8 mouse cellular contexts compared by ENCODE assay signal in the genomic region with DNA sequence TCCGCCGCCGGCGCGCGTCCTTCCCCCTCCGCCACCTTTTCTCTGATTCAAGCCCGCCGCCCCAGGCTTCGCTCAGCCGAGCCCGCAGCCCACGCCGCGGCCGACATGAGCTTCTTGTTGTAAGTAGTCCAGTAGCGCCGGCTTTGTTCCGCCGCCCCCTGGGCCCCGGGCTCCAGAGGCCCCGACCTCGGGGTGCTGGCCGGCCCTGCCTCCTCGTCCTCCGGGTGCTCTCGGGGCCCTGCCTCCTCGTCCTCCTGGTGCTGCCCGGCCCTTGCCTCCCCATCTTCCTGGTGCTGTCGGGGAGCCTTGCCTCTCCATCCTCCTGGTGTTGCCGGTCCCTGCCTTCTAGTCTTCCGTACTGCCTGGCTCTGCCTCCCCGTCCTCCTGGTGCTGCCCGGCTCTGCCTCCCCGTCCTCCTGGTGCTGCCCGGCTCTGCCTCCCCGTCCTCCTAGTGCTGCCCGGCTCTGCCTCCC. TPM values are rescaled to one million over a fixed set of nuclear protein-coding genes. Genes with fewer than 3 reads are reported as not detected.
DNase-seq lines count a peak whose midpoint lies in the region; ATAC-seq and TF ChIP-seq lines count a peak whose summit lies in the region.

No protein-coding gene starts in this region.

- H3K9me3 ChIP-seq in heart, embryonic 15.5 days (replicated peaks), result no peaks in the 10 kb centered on the region
- H3K9me3 ChIP-seq in G1E (replicated peaks), result no peaks in the 10 kb centered on the region
- H3K9me3 ChIP-seq in forebrain, embryonic 16.5 days (ENCODE audit: control insufficient read depth, low read length), result no peaks in the 10 kb centered on the region
- no peaks in the 10 kb centered on the region for H3K9me3 ChIP-seq in liver, postnatal 0 days (ENCODE audit: low read length)

- no peaks in the 10 kb centered on the region for H3K27me3 ChIP-seq in heart, embryonic 15.5 days
- no peaks in the 10 kb centered on the region; the same call in 1 of the 2 replicates for H3K27me3 ChIP-seq in G1E (ENCODE audit: insufficient read depth, low read length)
- H3K27me3 ChIP-seq in forebrain, embryonic 16.5 days (replicated peaks; ENCODE audit: control insufficient read depth, insufficient read depth, low read length), result no peaks in the 10 kb centered on the region
- H3K27me3 ChIP-seq in liver, postnatal 0 days (ENCODE audit: insufficient read depth, low read length), result no peaks in the 10 kb centered on the region

- TF ChIP-seq CTCF in G1E (IDR thresholded peaks at IDR 0.05; ENCODE audit: low read depth, low read length), result no peak
- no peak for TF ChIP-seq CTCF in liver, postnatal 0 days (IDR thresholded peaks at IDR 0.05; ENCODE audit: low read depth)

- peaks cover 35% of the 10 kb centered on the region for H3K4me1 ChIP-seq in heart, embryonic 15.5 days (replicated peaks)
- peaks cover 48% of the 10 kb centered on the region for H3K4me1 ChIP-seq in G1E (ENCODE audit: insufficient read depth, low read depth, low read length)
- H3K4me1 ChIP-seq in forebrain, embryonic 16.5 days (replicated peaks; ENCODE audit: control insufficient read depth, insufficient read depth, low read length), result peaks cover 26% of the 10 kb centered on the region
- H3K4me1 ChIP-seq in liver, postnatal 0 days (ENCODE audit: insufficient read depth), result peaks cover 41% of the 10 kb centered on the region

- no peak for TF ChIP-seq EP300 in liver, postnatal 0 days (IDR thresholded peaks at IDR 0.05; ENCODE audit: low read depth)

- peak overlapping the region; percentile 94 for H3K4me3 ChIP-seq in heart, embryonic 15.5 days
- H3K4me3 ChIP-seq in G1E (ENCODE audit: low read depth, low read length), result peak overlapping the region; percentile 84
- peak overlapping the region; percentile 96 for H3K4me3 ChIP-seq in forebrain, embryonic 16.5 days (replicated peaks; ENCODE audit: low read length)
- H3K4me3 ChIP-seq in liver, postnatal 0 days (ENCODE audit: low read depth, low read length), result peak overlapping the region; percentile 97

- under 1% methylated on average over 35 of the region's 38 CpGs for WGBS in heart, embryonic 15.5 days
- WGBS in forebrain, embryonic 16.5 days, result 0% methylated on average over 38 of the region's 38 CpGs
- 3% methylated on average over 34 of the region's 38 CpGs for WGBS in liver, postnatal 0 days (ENCODE audit: insufficient replicate concordance)

- H3K27ac ChIP-seq in heart, embryonic 15.5 days, result peak overlapping the region; percentile 96
- peak overlapping the region; percentile 81 for H3K27ac ChIP-seq in forebrain, embryonic 16.5 days (ENCODE audit: low read length)
- peak overlapping the region; percentile 93 for H3K27ac ChIP-seq in liver, postnatal 0 days (ENCODE audit: low read depth)

- H3K36me3 ChIP-seq in heart, embryonic 15.5 days, result no peaks in the 10 kb centered on the region
- H3K36me3 ChIP-seq in G1E (replicated peaks), result peaks cover 19% of the 10 kb centered on the region
- no peaks in the 10 kb centered on the region for H3K36me3 ChIP-seq in forebrain, embryonic 16.5 days (ENCODE audit: control insufficient read depth, insufficient read depth)
- no peaks in the 10 kb centered on the region for H3K36me3 ChIP-seq in liver, postnatal 0 days (replicated peaks; ENCODE audit: insufficient read depth, low read length)

- ATAC-seq in heart, embryonic 15.5 days (replicated peaks; ENCODE audit: insufficient number of reproducible peaks, insufficient read depth, low FRiP score, low read depth), result peak; percentile 29
- ATAC-seq in G1E (ENCODE audit: extremely low read depth, insufficient number of reproducible peaks, low FRiP score, poor library complexity, severe bottlenecking), result no peak
- peak; percentile 70 for ATAC-seq in forebrain, embryonic 16.5 days
- peak; percentile 40 for ATAC-seq in liver, postnatal 0 days

- peak overlapping the region; percentile 81 for H3K4me2 ChIP-seq in heart, embryonic 15.5 days
- H3K4me2 ChIP-seq in forebrain, embryonic 16.5 days (ENCODE audit: low read length), result peak overlapping the region; percentile 86
- H3K4me2 ChIP-seq in liver, postnatal 0 days (ENCODE audit: low read depth, low read length), result peak overlapping the region; percentile 95

- peak overlapping the region; percentile 99 for H3K9ac ChIP-seq in heart, embryonic 15.5 days
- peak overlapping the region; percentile 98 for H3K9ac ChIP-seq in forebrain, embryonic 16.5 days (replicated peaks; ENCODE audit: low read depth, low read length)
- H3K9ac ChIP-seq in liver, postnatal 0 days (replicated peaks), result peak overlapping the region; percentile 95

- DNase-seq in heart, postnatal 4 days, result no peak
- DNase-seq in G1E (ENCODE audit: low spot score), result no peak
- no peak for DNase-seq in liver, postnatal 0 days
- no peak for DNase-seq in gastrocnemius, adult 18-20 months (ENCODE audit: low spot score)
- no peak for DNase-seq in gastrocnemius, postnatal 10 days
- no peak for DNase-seq in cerebellum, postnatal 36 days

RNA-seq across cellular contexts. Expression of gene Mob1b, which starts 0.4 kb away (rescaled TPM):
- 15.5 and 15.7 TPM in 2 replicates for polyA plus RNA-seq in heart, embryonic 15.5 days (2015; fragmentation: Nextera tagmentation; extraction: Ambion mirVana)
- 10 to 100 TPM; 66.7 to 71.6 TPM for total RNA-seq in heart, postnatal 4 days (2021)
- 47.9 and 53.0 TPM in 2 replicates for total RNA-seq in G1E (2014; fragmentation: Nextera tagmentation)
- total RNA-seq in G1E (2017), result 16.7 and 20.7 TPM in 2 replicates
- polyA plus RNA-seq in G1E (2012), result 18.4 and 19.5 TPM in 2 replicates
- polyA plus RNA-seq in forebrain, embryonic 16.5 days (2015; fragmentation: Nextera tagmentation; extraction: Ambion mirVana), result 13.6 and 16.0 TPM in 2 replicates
- 5.3 and 6.2 TPM in 2 replicates for polyA plus RNA-seq in liver, postnatal 0 days (2015; fragmentation: Nextera tagmentation; extraction: Ambion mirVana)
- total RNA-seq in gastrocnemius, adult 18-20 months (2021), result 10 to 100 TPM; 17.7 to 20.3 TPM
- total RNA-seq in gastrocnemius, postnatal 10 days (2021), result 10 to 100 TPM; 32.1 to 33.3 TPM

RNA-seq across cellular contexts. Expression of gene Dck, which starts 43.8 kb away (rescaled TPM):
- 27.6 and 31.9 TPM in 2 replicates for polyA plus RNA-seq in heart, embryonic 15.5 days (2015; fragmentation: Nextera tagmentation; extraction: Ambion mirVana)
- 10 to 100 TPM; 15.6 to 17.0 TPM for total RNA-seq in heart, postnatal 4 days (2021)
- 52.4 and 74.6 TPM in 2 replicates for total RNA-seq in G1E (2014; fragmentation: Nextera tagmentation)
- total RNA-seq in G1E (2017), result 31.1 and 41.7 TPM in 2 replicates
- 5.8 and 6.6 TPM in 2 replicates for polyA plus RNA-seq in G1E (2012)
- 77.2 and 95.8 TPM in 2 replicates for polyA plus RNA-seq in forebrain, embryonic 16.5 days (2015; fragmentation: Nextera tagmentation; extraction: Ambion mirVana)
- 44.7 and 46.8 TPM in 2 replicates for polyA plus RNA-seq in liver, postnatal 0 days (2015; fragmentation: Nextera tagmentation; extraction: Ambion mirVana)
- total RNA-seq in gastrocnemius, adult 18-20 months (2021), result 1 to 10 TPM; 1.3 TPM
- total RNA-seq in gastrocnemius, postnatal 10 days (2021), result 1 to 10 TPM; 4.5 to 5.9 TPM

RNA-seq across cellular contexts. Expression of gene Grsf1, which starts 45.1 kb away (rescaled TPM):
- polyA plus RNA-seq in heart, embryonic 15.5 days (2015; fragmentation: Nextera tagmentation; extraction: Ambion mirVana), result 67.4 and 71.0 TPM in 2 replicates
- 100 to 1,000 TPM; 180 to 186 TPM for total RNA-seq in heart, postnatal 4 days (2021)
- total RNA-seq in G1E (2014; fragmentation: Nextera tagmentation), result 128 and 145 TPM in 2 replicates
- 110 and 130 TPM in 2 replicates for total RNA-seq in G1E (2017)
- 57.3 and 87.8 TPM in 2 replicates for polyA plus RNA-seq in G1E (2012)
- 62.9 and 66.5 TPM in 2 replicates for polyA plus RNA-seq in forebrain, embryonic 16.5 days (2015; fragmentation: Nextera tagmentation; extraction: Ambion mirVana)
- 35.9 and 42.0 TPM in 2 replicates for polyA plus RNA-seq in liver, postnatal 0 days (2015; fragmentation: Nextera tagmentation; extraction: Ambion mirVana)
- total RNA-seq in gastrocnemius, adult 18-20 months (2021), result 100 to 1,000 TPM; 142 to 143 TPM
- total RNA-seq in gastrocnemius, postnatal 10 days (2021), result 100 to 1,000 TPM; 111 to 113 TPM
